Mouse (Mus musculus) heart, postnatal 0 days (tissue): Measurements from ENCODE around the gene Gm10638.

Source experiments
- CTCF ChIP-seq: IDR thresholded peaks from 2 replicates; pipeline ENCODE4 v1.5.1; 2016; ENCODE audit warnings: antibody characterized with exemption, control low read depth, low read depth
- EP300 ChIP-seq: IDR thresholded peaks from 2 replicates; pipeline ENCODE4 v1.6.1; 2016; ENCODE audit warnings: antibody characterized with exemption, low read depth

GRCm38 (mm10) chr8:86721490-86721889, 24.0 kb upstream of the Gm10638 start:
- TF ChIP-seq CTCF: no peak
- TF ChIP-seq EP300: no peak
